Mouse (Mus musculus): ENCODE measurements at regions not wholly inside any gene's neighbourhood (a gene's known extent, or its start where the extent isn't known, plus 50 kb on each side); places are given as distances from the start of the nearest gene placed in this dataset.

DNA sequence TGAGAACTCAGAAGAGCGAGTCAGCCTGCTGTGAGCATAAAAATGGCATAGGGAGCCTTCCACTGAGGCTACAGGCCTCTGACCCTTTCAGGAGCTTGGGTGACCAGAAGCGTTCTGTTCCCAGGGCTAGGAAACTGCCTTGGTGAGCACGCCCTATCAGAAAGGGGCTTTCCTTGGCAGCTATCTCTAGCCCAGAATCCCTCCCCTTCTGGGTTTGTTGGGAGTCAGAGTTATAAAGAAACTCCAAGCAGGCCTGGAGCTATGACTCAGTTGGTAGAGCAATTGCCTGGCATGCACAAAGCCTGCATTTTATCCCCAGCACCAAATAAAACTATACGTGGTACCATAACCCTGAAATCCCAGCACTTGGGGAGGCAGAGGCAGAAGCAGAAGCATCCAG is 85.7 kb upstream of the 4930412O13Rik start:
- no peak for DNase-seq (ENCODE audit: low spot score)

DNA sequence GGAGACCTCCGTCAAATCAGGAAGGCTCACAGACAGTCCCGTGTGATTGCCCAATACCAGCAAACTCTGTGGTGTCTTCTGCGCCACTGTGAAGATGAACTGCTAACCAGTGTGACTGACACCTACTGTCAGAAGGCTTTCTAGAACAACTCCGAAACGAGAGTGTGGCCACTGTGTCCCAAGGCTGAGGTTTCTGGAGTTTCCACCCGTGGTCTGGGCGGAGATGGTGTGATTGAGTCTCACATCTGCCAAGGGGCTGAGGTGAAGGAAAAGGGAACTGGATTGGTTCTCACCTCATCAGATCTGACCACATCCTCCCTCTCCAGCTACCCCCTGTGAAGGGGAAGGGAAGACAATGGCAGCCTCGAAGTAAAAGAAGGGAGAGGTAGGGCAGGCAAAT is 79.6 kb upstream of the 4930412O13Rik start:
- DNase-seq (ENCODE audit: low spot score) = no peak

DNA sequence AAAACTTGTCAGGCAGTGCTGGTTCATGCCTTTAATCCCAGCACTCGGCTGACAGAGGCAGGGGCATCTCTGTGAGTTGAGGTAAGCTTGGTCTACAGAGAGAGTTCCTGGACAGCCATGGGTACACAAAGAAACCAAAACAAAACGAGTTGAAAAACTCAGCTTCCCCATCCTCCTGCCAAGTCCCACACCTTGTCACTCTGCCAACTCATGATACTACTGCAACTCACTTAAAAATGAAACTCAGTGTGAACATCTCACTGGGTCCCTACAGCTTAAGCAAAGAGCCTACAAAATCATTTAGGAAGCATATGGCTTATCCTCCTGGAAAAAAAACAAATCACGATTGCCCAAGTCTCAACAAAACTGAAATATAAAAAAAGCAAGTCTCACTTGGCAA is 76.7 kb upstream of the 4930412O13Rik start:
- no peak for DNase-seq (ENCODE audit: low spot score)

DNA sequence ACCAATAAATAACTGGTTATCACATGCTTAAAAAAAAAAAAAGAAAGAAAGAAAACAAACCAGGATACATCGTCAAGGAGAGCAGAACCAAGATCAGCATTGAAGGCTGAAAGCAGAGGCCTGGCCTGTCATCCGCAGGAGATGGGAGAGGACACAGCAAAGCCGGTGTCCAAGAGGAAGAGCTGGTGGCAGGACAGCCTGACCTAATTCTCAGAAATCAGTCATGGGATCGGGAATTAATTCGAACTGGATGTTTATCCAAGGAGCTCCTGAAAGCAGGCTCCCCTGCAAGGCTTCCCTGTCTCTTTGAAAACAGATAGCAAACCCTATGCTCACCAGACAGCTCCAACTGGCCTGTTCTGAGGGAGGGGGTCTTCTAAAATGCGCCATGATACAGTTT is 75.5 kb upstream of the 4930412O13Rik start:
- DNase-seq (ENCODE audit: low spot score) = no peak
